Mouse (Mus musculus) hindbrain, embryonic 13.5 days (tissue): ENCODE measurements around the gene Gm28036. TPM values are rescaled to one million over a fixed set of nuclear protein-coding genes. Genes with fewer than 3 reads are reported as not detected.

Experiments used
- polyA plus RNA-seq: library from polyadenylated mRNA; unstranded; fragments of >200 nt; fragmentation: Nextera tagmentation; extraction: Ambion mirVana; gene quantifications from 2 replicates; pipeline ENCODE4 v1.2.1, GENCODE M21; 2015

The Gm28036 gene
- polyA plus RNA-seq, 1 experiment from 2014 or later = 21.6 TPM

Other genes with a start within 250 kb of the Gm28036 start
- 57.6 and 59.6 TPM in 2 replicates for gene Uqcc1, start 196.8 kb downstream of the Gm28036 start, polyA plus RNA-seq
- gene Gm15557, start 186.4 kb downstream of the Gm28036 start, polyA plus RNA-seq = 0.16 TPM in 1 of 2 replicates, not detected in the other
- gene Gdf5, start 181.7 kb downstream of the Gm28036 start, polyA plus RNA-seq = 2.0 and 3.6 TPM in 2 replicates
- gene Cep250, start 170.6 kb downstream of the Gm28036 start, polyA plus RNA-seq = 18.1 and 18.7 TPM in 2 replicates
- gene 6430550D23Rik, start 119.1 kb downstream of the Gm28036 start, polyA plus RNA-seq = 1.8 and 2.4 TPM in 2 replicates
- 371 and 377 TPM in 2 replicates for gene Ergic3, start 119.0 kb downstream of the Gm28036 start, polyA plus RNA-seq
- gene Fer1l4, start 74.1 kb downstream of the Gm28036 start, polyA plus RNA-seq = not detected in 2 replicates
- gene Spag4, start 61.9 kb downstream of the Gm28036 start, polyA plus RNA-seq = 5.1 and 5.8 TPM in 2 replicates
- 32.0 and 34.6 TPM in 2 replicates for gene Cpne1, start 15.1 kb downstream of the Gm28036 start, polyA plus RNA-seq
- gene Rbm12, start 15.1 kb downstream of the Gm28036 start, polyA plus RNA-seq = 27.9 and 29.1 TPM in 2 replicates
- 443 and 462 TPM in 2 replicates for gene Romo1, start 16.9 kb upstream of the Gm28036 start, polyA plus RNA-seq
- 30.0 and 35.7 TPM in 2 replicates for gene Nfs1, start 17.1 kb upstream of the Gm28036 start, polyA plus RNA-seq
- 563 and 565 TPM in 2 replicates for gene Rbm39, start 53.1 kb upstream of the Gm28036 start, polyA plus RNA-seq
- gene Phf20, start 69.4 kb upstream of the Gm28036 start, polyA plus RNA-seq = 102 and 107 TPM in 2 replicates
- gene Cnbd2, start 185.2 kb upstream of the Gm28036 start, polyA plus RNA-seq = 6.3 and 7.7 TPM in 2 replicates
- gene Scand1, start 185.6 kb upstream of the Gm28036 start, polyA plus RNA-seq = 84.7 and 95.3 TPM in 2 replicates